Mouse (Mus musculus): ENCODE results near the gene Efhc1. TPM values are rescaled to one million over a fixed set of nuclear protein-coding genes. Genes with fewer than 3 reads are reported as not detected.

The Efhc1 gene
- polyA plus RNA-seq, 1 experiment from 2014 or later: 4.0 TPM

- H3K4me3 ChIP-seq (ENCODE audit: low read depth, low read length): no peak overlapping the region
- ATAC-seq (ENCODE audit: low FRiP score) (no peak), DNase-seq (ENCODE audit: low spot score) (no peak)
- no peaks in the 10 kb centered on the region for H3K9me3 ChIP-seq (ENCODE audit: control insufficient read depth, low read length)
- H3K36me3 ChIP-seq (ENCODE audit: control insufficient read depth, insufficient read depth, low read length): no peaks in the 10 kb centered on the region
- H3K27me3 ChIP-seq (ENCODE audit: control insufficient read depth, insufficient read depth, low read length): no peaks in the 10 kb centered on the region
- WGBS: 93% methylated on average over 6 of the region's 6 CpGs
- no peak overlapping the region for H3K9ac ChIP-seq (ENCODE audit: low read depth, low read length)
- no peak overlapping the region for H3K27ac ChIP-seq (ENCODE audit: low read depth, low read length)
- no peak overlapping the region for H3K4me2 ChIP-seq (replicated peaks; ENCODE audit: low read depth, low read length)
- H3K4me1 ChIP-seq (replicated peaks; ENCODE audit: control insufficient read depth, insufficient read depth, low read length): no peaks in the 10 kb centered on the region
Measured at GRCm38 (mm10) chr1:20973389-20973788, 22.0 kb downstream of the Efhc1 start.

DNA sequence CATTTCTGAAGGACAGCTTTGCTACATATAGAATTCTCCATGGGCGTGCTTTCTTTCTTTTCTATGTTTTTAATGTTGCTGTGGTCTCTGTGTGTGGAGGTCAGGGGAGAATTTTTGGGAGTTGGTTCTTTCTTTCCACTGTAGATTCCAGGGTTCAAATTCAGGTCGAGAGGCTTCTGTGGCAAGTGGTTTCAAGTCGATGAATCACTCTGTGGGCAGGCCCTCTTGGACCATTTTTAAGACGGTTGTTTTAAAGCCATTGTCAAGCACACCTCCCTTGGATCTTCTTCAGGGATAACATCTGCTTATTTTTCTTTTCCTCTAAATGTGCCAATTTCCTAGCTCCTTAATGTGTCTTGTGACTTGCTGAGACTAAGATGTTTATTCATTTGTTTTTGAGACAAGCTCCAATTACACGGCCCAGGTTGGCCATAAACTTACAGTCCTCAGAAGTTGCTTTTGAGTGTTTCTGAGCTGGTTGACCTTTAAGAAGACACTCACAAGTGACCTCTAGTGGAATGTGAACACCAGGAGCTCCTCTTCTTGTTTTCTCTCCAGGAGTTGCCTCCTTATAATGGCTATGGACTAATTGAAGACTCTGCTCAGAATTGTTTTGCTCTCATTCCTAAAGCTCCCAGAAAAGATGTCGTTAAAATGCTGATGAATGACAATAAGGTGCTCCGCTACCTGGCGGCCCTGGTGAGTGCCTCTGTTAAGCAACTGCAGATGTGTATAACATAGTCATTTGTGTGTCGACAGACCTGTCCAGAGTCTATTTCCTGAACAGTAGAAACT, 23.1 kb downstream of the Efhc1 start:
- DNase-seq (ENCODE audit: low spot score): no peak
- ATAC-seq (ENCODE audit: low FRiP score): no peak
- Histone ChIP-seq H3K9me3 (ENCODE audit: control insufficient read depth, low read length) (no peaks in the 10 kb centered on the region), H3K4me2 (replicated peaks; ENCODE audit: low read depth, low read length) (no peak overlapping the region), H3K36me3 (ENCODE audit: control insufficient read depth, insufficient read depth, low read length) (no peaks in the 10 kb centered on the region), H3K27me3 (ENCODE audit: control insufficient read depth, insufficient read depth, low read length) (no peaks in the 10 kb centered on the region), H3K9ac (ENCODE audit: low read depth, low read length) (no peak overlapping the region), H3K4me3 (ENCODE audit: low read depth, low read length) (no peak overlapping the region), H3K4me1 (replicated peaks; ENCODE audit: control insufficient read depth, insufficient read depth, low read length) (no peaks in the 10 kb centered on the region), H3K27ac (ENCODE audit: low read depth, low read length) (no peak overlapping the region)
- 80% methylated on average over 9 of the region's 9 CpGs for WGBS

- WGBS: 53% methylated on average over 1 of the region's 1 CpGs
- no peaks in the 10 kb centered on the region for H3K9me3 ChIP-seq (ENCODE audit: control insufficient read depth, low read length)
- no peak overlapping the region for H3K27ac ChIP-seq (ENCODE audit: low read depth, low read length)
- H3K36me3 ChIP-seq (ENCODE audit: control insufficient read depth, insufficient read depth, low read length): no peaks in the 10 kb centered on the region
- no peak for ATAC-seq (ENCODE audit: low FRiP score)
- H3K9ac ChIP-seq (ENCODE audit: low read depth, low read length): no peak overlapping the region
- DNase-seq (ENCODE audit: low spot score): no peak
- no peaks in the 10 kb centered on the region for H3K4me1 ChIP-seq (replicated peaks; ENCODE audit: control insufficient read depth, insufficient read depth, low read length)
- no peaks in the 10 kb centered on the region for H3K27me3 ChIP-seq (ENCODE audit: control insufficient read depth, insufficient read depth, low read length)
- H3K4me3 ChIP-seq (ENCODE audit: low read depth, low read length): no peak overlapping the region
- H3K4me2 ChIP-seq (replicated peaks; ENCODE audit: low read depth, low read length): no peak overlapping the region
Measured at GRCm38 (mm10) chr1:20980553-20980952, 29.1 kb downstream of the Efhc1 start.

DNA sequence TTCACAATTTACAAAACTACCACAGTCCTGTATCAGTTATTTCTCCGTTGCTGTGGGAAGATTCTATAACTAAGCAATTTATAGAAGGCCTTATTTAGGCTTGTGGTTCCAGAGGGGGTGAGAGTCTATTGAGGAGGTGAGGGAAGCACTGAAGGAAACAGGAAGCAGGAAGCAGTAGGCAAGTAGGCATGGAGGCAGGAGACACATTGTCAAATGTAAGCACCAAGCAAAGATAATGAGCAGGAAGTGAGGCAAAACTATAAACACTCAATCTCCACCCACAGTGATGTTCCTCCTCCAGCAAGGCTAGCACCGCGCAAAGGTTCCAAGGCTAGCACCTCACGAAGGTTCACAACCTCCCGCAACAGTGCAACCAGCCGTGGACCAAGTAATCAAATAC, 30.3 kb downstream of the Efhc1 start:
- DNase-seq (ENCODE audit: low spot score) (no peak), ATAC-seq (ENCODE audit: low FRiP score) (no peak)
- 91% methylated on average over 6 of the region's 6 CpGs for WGBS

DNA sequence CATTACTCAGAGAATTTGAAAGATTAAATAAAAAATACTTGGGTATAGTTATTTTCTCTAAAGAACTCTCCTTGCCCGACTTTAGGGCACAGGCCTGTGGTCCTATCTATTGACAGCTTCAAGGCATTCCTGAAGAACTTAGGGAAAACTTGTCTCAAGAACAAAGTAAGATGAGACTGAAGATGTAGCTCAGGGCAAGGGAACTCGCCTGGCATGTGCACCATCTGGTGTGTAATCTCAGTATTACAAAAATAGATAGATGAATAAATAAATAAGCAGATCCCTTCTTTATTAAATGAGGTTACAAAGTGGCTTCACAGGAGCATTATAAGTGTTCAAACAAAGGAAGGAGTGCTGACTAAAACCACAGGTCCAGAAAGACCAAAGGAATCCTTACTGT, 32.7 kb downstream of the Efhc1 start:
- ATAC-seq (ENCODE audit: low FRiP score) (0 out of 2 replicates have a peak, but pooled peaks have one; percentile 15), DNase-seq (ENCODE audit: low spot score) (no peak)
- no peak overlapping the region for H3K4me3 ChIP-seq (ENCODE audit: low read depth, low read length)
- H3K9ac ChIP-seq (ENCODE audit: low read depth, low read length): no peak overlapping the region
- no peaks in the 10 kb centered on the region for H3K36me3 ChIP-seq (ENCODE audit: control insufficient read depth, insufficient read depth, low read length)
- H3K9me3 ChIP-seq (ENCODE audit: control insufficient read depth, low read length): no peaks in the 10 kb centered on the region
- WGBS: 81% methylated on average over 2 of the region's 2 CpGs
- H3K27me3 ChIP-seq (ENCODE audit: control insufficient read depth, insufficient read depth, low read length): no peaks in the 10 kb centered on the region
- H3K27ac ChIP-seq (ENCODE audit: low read depth, low read length): no peak overlapping the region
- H3K4me1 ChIP-seq (replicated peaks; ENCODE audit: control insufficient read depth, insufficient read depth, low read length): no peaks in the 10 kb centered on the region
- no peak overlapping the region for H3K4me2 ChIP-seq (replicated peaks; ENCODE audit: low read depth, low read length)

More for the DNA sequence above, 30.3 kb downstream of the Efhc1 start:
- Histone ChIP-seq H3K4me3 (ENCODE audit: low read depth, low read length) (no peak overlapping the region), H3K4me2 (replicated peaks; ENCODE audit: low read depth, low read length) (no peak overlapping the region), H3K27ac (ENCODE audit: low read depth, low read length) (no peak overlapping the region), H3K9ac (ENCODE audit: low read depth, low read length) (no peak overlapping the region), H3K9me3 (ENCODE audit: control insufficient read depth, low read length) (no peaks in the 10 kb centered on the region), H3K4me1 (replicated peaks; ENCODE audit: control insufficient read depth, insufficient read depth, low read length) (no peaks in the 10 kb centered on the region), H3K36me3 (ENCODE audit: control insufficient read depth, insufficient read depth, low read length) (no peaks in the 10 kb centered on the region), H3K27me3 (ENCODE audit: control insufficient read depth, insufficient read depth, low read length) (no peaks in the 10 kb centered on the region)

DNA sequence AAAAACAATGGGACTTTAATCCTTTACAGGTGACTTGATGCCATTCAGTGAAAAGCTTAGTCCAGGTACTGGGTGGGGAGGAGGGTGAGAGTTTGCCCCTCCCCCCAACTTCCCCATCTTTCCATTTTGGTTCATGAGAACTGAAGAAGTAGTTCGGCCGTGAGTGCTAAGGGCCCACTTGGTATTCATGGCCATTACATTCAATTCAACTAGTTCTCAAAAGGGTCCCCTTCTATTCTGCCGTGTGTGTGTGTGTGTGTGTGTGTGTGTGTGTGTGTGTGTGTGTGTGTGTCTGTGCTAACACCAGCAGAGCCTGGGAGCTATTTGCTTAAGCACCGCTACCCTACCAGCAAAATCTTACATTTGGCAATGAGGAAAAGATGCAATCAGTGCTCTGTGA, 33.2 kb downstream of the Efhc1 start:
- no peaks in the 10 kb centered on the region for H3K4me1 ChIP-seq (replicated peaks; ENCODE audit: control insufficient read depth, insufficient read depth, low read length)
- H3K4me2 ChIP-seq (replicated peaks; ENCODE audit: low read depth, low read length): no peak overlapping the region
- DNase-seq (ENCODE audit: low spot score) (no peak), ATAC-seq (ENCODE audit: low FRiP score) (0 out of 2 replicates have a peak, but pooled peaks have one; percentile 23)
- H3K9ac ChIP-seq (ENCODE audit: low read depth, low read length): no peak overlapping the region
- WGBS: 66% methylated on average over 4 of the region's 4 CpGs
- H3K27me3 ChIP-seq (ENCODE audit: control insufficient read depth, insufficient read depth, low read length): no peaks in the 10 kb centered on the region
- H3K4me3 ChIP-seq (ENCODE audit: low read depth, low read length): no peak overlapping the region
- H3K27ac ChIP-seq (ENCODE audit: low read depth, low read length): no peak overlapping the region
- H3K36me3 ChIP-seq (ENCODE audit: control insufficient read depth, insufficient read depth, low read length): no peaks in the 10 kb centered on the region
- H3K9me3 ChIP-seq (ENCODE audit: control insufficient read depth, low read length): no peaks in the 10 kb centered on the region

DNA sequence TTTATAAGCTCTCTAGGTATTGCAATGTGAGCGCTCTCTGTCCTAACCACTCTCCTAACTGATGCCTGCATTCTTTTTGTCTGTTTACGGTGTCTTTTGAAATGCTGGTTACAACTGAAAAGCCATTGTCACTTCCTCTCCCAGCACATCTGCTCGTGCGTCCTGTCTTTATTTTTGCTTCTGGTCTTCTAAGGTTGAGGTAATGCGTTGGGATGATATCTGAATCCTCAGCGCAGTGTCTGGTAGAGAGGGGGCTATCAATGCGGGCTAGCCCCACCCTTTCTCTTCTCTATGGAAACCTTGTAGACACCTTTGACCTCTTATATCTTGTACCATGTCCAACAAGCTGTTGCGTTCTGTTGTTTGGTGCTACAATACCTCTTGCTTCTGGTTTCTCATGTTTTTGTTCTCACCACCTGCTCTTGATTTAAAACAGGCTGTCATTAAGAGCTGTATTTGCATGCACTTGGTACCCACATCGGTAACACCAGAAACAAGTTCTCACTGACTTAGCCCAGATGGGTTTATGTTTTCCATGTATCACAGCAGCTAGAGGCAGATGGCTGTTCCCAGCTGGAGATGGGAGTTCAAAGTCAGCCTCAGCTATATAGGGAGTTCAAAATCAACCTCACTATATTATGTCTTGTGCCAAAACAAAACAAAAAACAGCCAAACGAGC, 35.1 kb downstream of the Efhc1 start:
- peak; percentile 9 for DNase-seq (ENCODE audit: low spot score)
- WGBS: 62% methylated on average over 10 of the region's 10 CpGs
- Histone ChIP-seq H3K36me3 (ENCODE audit: control insufficient read depth, insufficient read depth, low read length) (no peaks in the 10 kb centered on the region), H3K9me3 (ENCODE audit: control insufficient read depth, low read length) (no peaks in the 10 kb centered on the region), H3K4me3 (ENCODE audit: low read depth, low read length) (no peak overlapping the region), H3K4me2 (replicated peaks; ENCODE audit: low read depth, low read length) (no peak overlapping the region), H3K4me1 (replicated peaks; ENCODE audit: control insufficient read depth, insufficient read depth, low read length) (no peaks in the 10 kb centered on the region), H3K27ac (ENCODE audit: low read depth, low read length) (no peak overlapping the region), H3K27me3 (ENCODE audit: control insufficient read depth, insufficient read depth, low read length) (no peaks in the 10 kb centered on the region), H3K9ac (ENCODE audit: low read depth, low read length) (no peak overlapping the region)
- ATAC-seq (ENCODE audit: low FRiP score): no peak; the same call in 1 of the 2 replicates

DNA sequence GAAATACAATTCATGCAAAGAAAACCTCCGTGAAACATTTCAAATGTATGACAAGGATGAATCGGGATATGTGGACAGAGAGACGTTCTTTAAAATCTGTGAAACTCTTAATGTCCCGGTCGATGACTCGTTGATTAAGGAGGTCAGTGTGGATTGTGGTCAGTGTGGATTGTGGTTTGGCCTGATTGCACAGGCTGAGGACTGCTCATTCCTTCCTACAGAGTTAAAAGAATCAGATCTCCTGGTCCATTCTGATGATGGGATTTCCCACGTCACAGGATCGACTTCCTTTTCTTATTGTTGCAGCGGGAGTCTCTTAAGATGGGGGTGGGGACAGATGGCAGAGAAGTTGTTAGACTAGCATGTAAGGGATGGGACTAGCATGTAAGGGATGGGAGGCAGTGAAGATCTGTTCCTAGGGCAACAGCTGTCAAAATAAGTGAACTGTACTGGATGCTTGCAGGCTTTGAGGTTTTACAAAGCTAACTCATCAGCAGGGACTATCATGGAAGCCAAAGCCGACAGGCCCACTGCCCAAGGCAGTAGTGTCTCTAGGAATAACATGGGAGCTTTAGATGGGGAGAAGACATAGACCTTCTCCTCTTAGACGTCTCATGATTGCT, 38.1 kb downstream of the Efhc1 start:
- no peak overlapping the region for H3K27ac ChIP-seq (ENCODE audit: low read depth, low read length)
- no peak overlapping the region for H3K4me2 ChIP-seq (replicated peaks; ENCODE audit: low read depth, low read length)
- 91% methylated on average over 11 of the region's 11 CpGs for WGBS
- no peak for ATAC-seq (ENCODE audit: low FRiP score)
- no peak overlapping the region for H3K9ac ChIP-seq (ENCODE audit: low read depth, low read length)
- H3K36me3 ChIP-seq (ENCODE audit: control insufficient read depth, insufficient read depth, low read length): no peaks in the 10 kb centered on the region
- no peaks in the 10 kb centered on the region for H3K27me3 ChIP-seq (ENCODE audit: control insufficient read depth, insufficient read depth, low read length)
- no peak for DNase-seq (ENCODE audit: low spot score)
- H3K4me3 ChIP-seq (ENCODE audit: low read depth, low read length): no peak overlapping the region
- H3K4me1 ChIP-seq (replicated peaks; ENCODE audit: control insufficient read depth, insufficient read depth, low read length): no peaks in the 10 kb centered on the region
- H3K9me3 ChIP-seq (ENCODE audit: control insufficient read depth, low read length): no peaks in the 10 kb centered on the region

All from hindbrain, embryonic 11.5 days (tissue).